Mouse (Mus musculus): Measurements from ENCODE around the gene Man2b1. TPM values are rescaled to one million over a fixed set of nuclear protein-coding genes. Genes with fewer than 3 reads are reported as not detected.
"Not testable (repeated sequence)": the region's sequence is repeated elsewhere in the genome, so short reads cannot be mapped to it uniquely, and the experiment has no call there.

Man2b1 gene
- total and polyA plus RNA-seq, 3 experiments, result 10.8 to 24.7 TPM; not detected in 1

DNA sequence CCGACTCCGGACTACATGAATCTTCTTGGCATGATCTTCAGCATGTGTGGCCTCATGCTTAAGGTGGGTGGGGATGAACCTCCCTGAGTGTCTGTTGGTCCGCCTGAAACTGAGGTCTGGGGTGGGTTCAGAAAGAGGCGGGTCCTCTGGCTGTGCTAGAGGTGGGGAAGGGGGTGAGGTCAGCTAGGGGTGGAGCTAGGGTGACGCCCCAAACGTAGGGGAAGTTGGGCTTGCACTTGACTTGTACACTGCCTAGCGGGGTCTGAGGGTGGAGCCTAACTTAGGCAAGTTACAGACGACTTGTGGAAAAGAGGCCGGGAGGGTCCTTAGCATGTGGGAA lies 1.9 kb upstream of the Man2b1 start, which contains the start of gene Wdr83:
TSS of gene Wdr83 (minus strand) at position 91 of the 340 bp plus-strand sequence.
- peaks cover 10% of the 10 kb centered on the region for H3K79me2 ChIP-seq (ENCODE audit: control insufficient read depth, insufficient read depth, low read length, poor library complexity)
- DNase-seq (ENCODE audit: low read depth, low spot score), result peak; percentile 98
- peaks cover 8 to 30% of the 10 kb centered on the region in 2 experiments for H3K4me1 ChIP-seq (ENCODE audit: control insufficient read depth in 1 of 2, insufficient read depth in 2 of 2, low read length in 2 of 2)
- H3K27me3 ChIP-seq (ENCODE audit: control insufficient read depth in 1 of 2, insufficient read depth in 2 of 2, low read length in 2 of 2), result no peaks in the 10 kb centered on the region
- peak within 1 kb of the TSS; percentile 89 for H3K9ac ChIP-seq (ENCODE audit: control insufficient read depth, low read depth, low read length, poor library complexity, severe bottlenecking)
- H3K4me3 ChIP-seq (ENCODE audit: control insufficient read depth in 1 of 2, insufficient read depth in 1 of 2, low read depth in 2 of 2, low read length in 2 of 2), result peak within 1 kb of the TSS; percentile 85 to 91
- H3K9me3 ChIP-seq (replicated peaks; ENCODE audit: insufficient read depth, low read length), result no peaks in the 10 kb centered on the region
- H3K27ac ChIP-seq (ENCODE audit: control insufficient read depth, low read depth, low read length), result peak within 1 kb of the TSS; percentile 97
- TF ChIP-seq TBP (IDR thresholded peaks at IDR 0.05; ENCODE audit: low read depth, low read length) (0 out of 2 replicates have a peak, but pooled peaks have one; percentile 32), MYC (IDR thresholded peaks at IDR 0.05; ENCODE audit: low read depth, low read length) (no peak), KAT2A (conservative IDR thresholded peaks at IDR 0.05; ENCODE audit: low read depth, low read length) (no peak), MYB (IDR thresholded peaks at IDR 0.05; ENCODE audit: low read depth, low read length) (no peak), E2F4 (IDR thresholded peaks at IDR 0.05; ENCODE audit: borderline replicate concordance, low read depth, low read length) (no peak), TCF12 (IDR thresholded peaks at IDR 0.05; ENCODE audit: low read depth, low read length) (0 out of 2 replicates have a peak, but pooled peaks have one; percentile 26), SMC3 (IDR thresholded peaks at IDR 0.05; ENCODE audit: low read depth, low read length) (peak; percentile 13; the same call in 1 of the 2 replicates), POLR2A (IDR thresholded peaks at IDR 0.05; ENCODE audit: control insufficient read depth in 1 of 2, insufficient read depth in 1 of 2, low read depth in 1 of 2, low read length in 2 of 2, poor library complexity in 1 of 2) (peak; percentile 63 to 80; a peak in 3 of 4 replicates), NRF1 (IDR thresholded peaks at IDR 0.05; ENCODE audit: insufficient read depth, low read depth, low read length, poor library complexity, severe bottlenecking) (no peak), ELF1 (IDR thresholded peaks at IDR 0.05; ENCODE audit: low read depth, low read length) (0 out of 2 replicates have a peak, but pooled peaks have one; percentile 35), JUND (IDR thresholded peaks at IDR 0.05; ENCODE audit: low read depth, low read length) (no peak), ZMIZ1 (IDR thresholded peaks at IDR 0.05; ENCODE audit: low read depth, low read length) (peak; percentile 62; the same call in 1 of the 2 replicates), MAZ (IDR thresholded peaks at IDR 0.05; ENCODE audit: low read depth, low read length) (peak; percentile 70; the same call in 1 of the 2 replicates), EP300 (IDR thresholded peaks at IDR 0.05; ENCODE audit: low read depth in 1 of 2, low read length in 2 of 2) (peak; percentile 14 to 20; a peak in 1 of 4 replicates), NELFE (IDR thresholded peaks at IDR 0.05; ENCODE audit: low read depth, low read length) (peak; percentile 79), MXI1 (IDR thresholded peaks at IDR 0.05; ENCODE audit: low read depth, low read length) (peak; percentile 28; the same call in 1 of the 2 replicates)
- H3K36me3 ChIP-seq (ENCODE audit: control insufficient read depth in 1 of 2, insufficient read depth in 2 of 2, low read length in 2 of 2), result peaks cover 2 to 19% of the 10 kb centered on the region in 2 experiments

DNA sequence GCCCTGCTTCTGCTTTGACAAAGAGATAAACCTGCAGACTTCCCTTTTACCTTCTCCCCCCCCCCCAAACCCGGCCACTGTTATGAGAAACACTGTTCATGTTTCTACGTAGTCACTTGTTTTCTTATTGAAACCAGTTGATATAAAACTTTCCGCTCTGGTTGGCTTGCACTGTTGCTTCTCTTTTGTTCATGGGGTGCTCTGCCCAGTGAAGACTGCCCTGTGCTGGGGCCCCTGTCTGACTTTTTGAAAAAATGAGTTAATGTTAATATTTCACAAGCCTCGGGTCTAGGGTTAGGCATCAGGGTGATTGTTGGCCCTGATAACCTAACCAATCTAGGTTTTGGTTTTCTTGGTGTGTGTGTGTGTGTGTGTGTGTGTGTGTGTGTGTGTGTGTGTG lies 901 bp upstream of the Man2b1 start:
- H3K4me3 ChIP-seq (ENCODE audit: control insufficient read depth in 1 of 2, insufficient read depth in 1 of 2, low read depth in 2 of 2, low read length in 2 of 2), result peak overlapping the region in 1 of 2 experiments; percentile 46; a peak in 2 of 4 replicates
- not testable (repeated sequence) for H3K9me3 ChIP-seq (replicated peaks; ENCODE audit: insufficient read depth, low read length); H3K27me3 ChIP-seq (ENCODE audit: control insufficient read depth in 1 of 2, insufficient read depth in 2 of 2, low read length in 2 of 2)
- peak; percentile 31; the same call in 1 of the 2 replicates for TF ChIP-seq ZNF384 (IDR thresholded peaks at IDR 0.05; ENCODE audit: low read depth, low read length)
- TF ChIP-seq SIN3A (IDR thresholded peaks at IDR 0.05; ENCODE audit: low read length), result peak; percentile 36
- TF ChIP-seq MXI1 (IDR thresholded peaks at IDR 0.05; ENCODE audit: low read depth, low read length), result peak; percentile 48
- peak; percentile 12 to 13; a peak in 1 of 4 replicates for TF ChIP-seq EP300 (IDR thresholded peaks at IDR 0.05; ENCODE audit: low read depth in 1 of 2, low read length in 2 of 2)
- TF ChIP-seq NELFE (IDR thresholded peaks at IDR 0.05; ENCODE audit: low read depth, low read length), result peak; percentile 18; the same call in 1 of the 2 replicates
- 0 out of 2 replicates have a peak, but pooled peaks have one; percentile 38 for TF ChIP-seq CHD1 (IDR thresholded peaks at IDR 0.05; ENCODE audit: low read depth, low read length)
- peak; percentile 63; the same call in 1 of the 2 replicates for TF ChIP-seq ETS1 (IDR thresholded peaks at IDR 0.05; ENCODE audit: low read depth, low read length)
- peak overlapping the region; percentile 21 for H3K9ac ChIP-seq (ENCODE audit: control insufficient read depth, low read depth, low read length, poor library complexity, severe bottlenecking)
- H3K27ac ChIP-seq (ENCODE audit: control insufficient read depth, low read depth, low read length), result peak overlapping the region; percentile 94
- H3K36me3 ChIP-seq (ENCODE audit: control insufficient read depth in 1 of 2, insufficient read depth in 2 of 2, low read length in 2 of 2), result peaks cover 2 to 19% of the 10 kb centered on the region in 2 experiments
- DNase-seq (ENCODE audit: low read depth, low spot score), result peak; percentile 77
- H3K79me2 ChIP-seq (ENCODE audit: control insufficient read depth, insufficient read depth, low read length, poor library complexity), result peaks cover 10% of the 10 kb centered on the region
- H3K4me1 ChIP-seq (ENCODE audit: control insufficient read depth in 1 of 2, insufficient read depth in 2 of 2, low read length in 2 of 2), result peaks cover 8 to 30% of the 10 kb centered on the region in 2 experiments

All from MEL (cell line).